Mouse (Mus musculus) embryonic facial prominence, embryonic 14.5 days (tissue): ENCODE measurements around the gene Rnaset2a. TPM values are rescaled to one million over a fixed set of nuclear protein-coding genes. Genes with fewer than 3 reads are reported as not detected.
A peak's percentile ranks its signal among the peaks of the same experiment; 100 is the strongest.
"Not testable (repeated sequence)": the region's sequence is repeated elsewhere in the genome, so short reads cannot be mapped to it uniquely, and the experiment has no call there.

ENCODE experiments used
- ATAC-seq: fragments of 200-750 bp; cut with Nextera tagmentation; 2 replicates; pipeline ENCODE4 v1.8.0; 2017; ENCODE audit warnings: low read depth, moderate number of reproducible peaks, moderate TSS enrichment
- DNase-seq: peaks from one replicate; pipeline ENCODE4 v3.0.0-alpha.2; 2015; ENCODE audit warnings: low spot score
- H3K27ac ChIP-seq: fragments of 300-500 bp; sonication (generic); replicated peaks from 2 replicates; pipeline ENCODE4 v1.5.1; 2014; ENCODE audit warnings: low read depth, mild to moderate bottlenecking, low read length, moderate library complexity
- H3K27me3 ChIP-seq: fragments of 300-500 bp; sonication (generic); replicated peaks from 2 replicates; pipeline ENCODE4 v1.6.1; 2014; ENCODE audit warnings: low read length; ENCODE audit not compliant: control insufficient read depth, insufficient read depth
- H3K36me3 ChIP-seq: fragments of 300-500 bp; sonication (generic); 2 replicates; pipeline ENCODE4 v1.6.1; 2014; ENCODE audit warnings: low read length, mixed read lengths; ENCODE audit not compliant: control insufficient read depth, insufficient read depth
- H3K4me1 ChIP-seq: fragments of 300-500 bp; sonication (generic); 2 replicates; pipeline ENCODE4 v1.6.1; 2014; ENCODE audit warnings: antibody characterized with exemption, low read length; ENCODE audit not compliant: control insufficient read depth, insufficient read depth
- H3K4me2 ChIP-seq: fragments of 300-500 bp; sonication (generic); 2 replicates; pipeline ENCODE4 v1.6.1; 2014; ENCODE audit warnings: low read depth, mild to moderate bottlenecking, low read length, moderate library complexity, mixed read lengths
- H3K4me3 ChIP-seq: fragments of 300-500 bp; sonication (generic); 2 replicates; pipeline ENCODE4 v1.5.1; 2014; ENCODE audit warnings: low read depth, mild to moderate bottlenecking, low read length
- H3K9ac ChIP-seq: fragments of 300-500 bp; sonication (generic); 2 replicates; pipeline ENCODE4 v1.6.1; 2014; ENCODE audit warnings: low read depth, mild to moderate bottlenecking, low read length, moderate library complexity, mixed read lengths
- H3K9me3 ChIP-seq: fragments of 300-500 bp; sonication (generic); 2 replicates; pipeline ENCODE4 v1.6.1; 2016; ENCODE audit warnings: low read length; ENCODE audit not compliant: control insufficient read depth
- WGBS: fragments of 180-500 bp; shearing (Covaris S2); extraction: QIAGEN DNeasy Blood & Tissue Kit; methylation state at CpG from one replicate; pipeline ENCODE4 v1.1.7; 2014; 5-methylcytosine and 5-hydroxymethylcytosine counted together
- polyA plus RNA-seq: library from polyadenylated mRNA; unstranded; fragments of >200 nt; fragmentation: Nextera tagmentation; extraction: Ambion mirVana; gene quantifications from 2 replicates; pipeline ENCODE4 v1.2.1, GENCODE M21; 2014

The Rnaset2a gene
- polyA plus RNA-seq: 28.4 and 33.9 TPM in 2 replicates

- H3K4me1 ChIP-seq, DNase-seq, H3K27ac ChIP-seq, H3K27me3 ChIP-seq, H3K36me3 ChIP-seq, H3K9me3 ChIP-seq: not testable (repeated sequence)
- WGBS: 1% methylated on average over 22 of the region's 67 CpGs
- H3K4me2 ChIP-seq: peak within 1 kb of the TSS; percentile 49
- peak within 1 kb of the TSS; percentile 65 for H3K9ac ChIP-seq
- peak within 1 kb of the TSS; percentile 52 for H3K4me3 ChIP-seq
- peak; percentile 98 for ATAC-seq
Measured at GRCm38 (mm10) chr17:8147439-8148316, at the start of gene Rnaset2a, which contains the start of gene Gm49673. Rnaset2a (minus strand) TSS chr17:8148097. Gm49673 (minus strand) TSS chr17:8147788.

GRCm38 (mm10) chr17:8197652-8198051, 49.8 kb upstream of the Rnaset2a start:
- no peaks in the 10 kb centered on the region for H3K4me1 ChIP-seq
- peak; percentile 5 for DNase-seq
- no peaks in the 10 kb centered on the region for H3K27me3 ChIP-seq
- H3K36me3 ChIP-seq: peaks cover 33% of the 10 kb centered on the region
- H3K9me3 ChIP-seq: no peaks in the 10 kb centered on the region
- no peak for ATAC-seq
- H3K4me3 ChIP-seq: no peak overlapping the region
- no peak overlapping the region for H3K4me2 ChIP-seq
- WGBS: 72% methylated on average over 3 of the region's 3 CpGs
- no peak overlapping the region for H3K9ac ChIP-seq
- no peak overlapping the region for H3K27ac ChIP-seq

GRCm38 (mm10) chr17:8195685-8196376, 47.9 kb upstream of the Rnaset2a start:
- H3K9ac ChIP-seq: no peak overlapping the region
- 85% methylated on average over 8 of the region's 8 CpGs for WGBS
- no peaks in the 10 kb centered on the region for H3K9me3 ChIP-seq
- DNase-seq (no peak), ATAC-seq (no peak)
- H3K36me3 ChIP-seq: peaks cover 45% of the 10 kb centered on the region
- H3K4me3 ChIP-seq: no peak overlapping the region
- H3K4me1 ChIP-seq: no peaks in the 10 kb centered on the region
- H3K4me2 ChIP-seq: no peak overlapping the region
- H3K27ac ChIP-seq: no peak overlapping the region
- no peaks in the 10 kb centered on the region for H3K27me3 ChIP-seq

- no peak overlapping the region for H3K4me2 ChIP-seq
- no peaks in the 10 kb centered on the region for H3K4me1 ChIP-seq
- no peak overlapping the region for H3K27ac ChIP-seq
- DNase-seq (no peak), ATAC-seq (no peak)
- H3K9me3 ChIP-seq: no peaks in the 10 kb centered on the region
- H3K9ac ChIP-seq: no peak overlapping the region
- no peaks in the 10 kb centered on the region for H3K27me3 ChIP-seq
- 86% methylated on average over 8 of the region's 8 CpGs for WGBS
- H3K36me3 ChIP-seq: peaks cover 64% of the 10 kb centered on the region
- H3K4me3 ChIP-seq: no peak overlapping the region
Measured at GRCm38 (mm10) chr17:8193678-8194077, 45.8 kb upstream of the Rnaset2a start.

- H3K4me1 ChIP-seq: no peaks in the 10 kb centered on the region
- H3K27ac ChIP-seq: no peak overlapping the region
- DNase-seq (no peak), ATAC-seq (no peak)
- no peak overlapping the region for H3K4me2 ChIP-seq
- H3K9me3 ChIP-seq: no peaks in the 10 kb centered on the region
- H3K36me3 ChIP-seq: peaks cover 83% of the 10 kb centered on the region
- H3K4me3 ChIP-seq: no peak overlapping the region
- 92% methylated on average over 7 of the region's 7 CpGs for WGBS
- no peaks in the 10 kb centered on the region for H3K27me3 ChIP-seq
- H3K9ac ChIP-seq: no peak overlapping the region
Measured at GRCm38 (mm10) chr17:8184217-8184616, 36.3 kb upstream of the Rnaset2a start.

- H3K9ac ChIP-seq: no peak overlapping the region
- H3K4me3 ChIP-seq: no peak overlapping the region
- H3K36me3 ChIP-seq: peaks cover 83% of the 10 kb centered on the region
- no peaks in the 10 kb centered on the region for H3K4me1 ChIP-seq
- H3K27me3 ChIP-seq: no peaks in the 10 kb centered on the region
- 86% methylated on average over 5 of the region's 5 CpGs for WGBS
- H3K4me2 ChIP-seq: no peak overlapping the region
- DNase-seq: no peak
- H3K9me3 ChIP-seq: no peaks in the 10 kb centered on the region
- ATAC-seq: no peak
- no peak overlapping the region for H3K27ac ChIP-seq
Measured at GRCm38 (mm10) chr17:8183815-8184214, 35.9 kb upstream of the Rnaset2a start.

- H3K4me3 ChIP-seq: no peak overlapping the region
- no peak for DNase-seq
- H3K9ac ChIP-seq: no peak overlapping the region
- H3K4me1 ChIP-seq: no peaks in the 10 kb centered on the region
- no peaks in the 10 kb centered on the region for H3K27me3 ChIP-seq
- 91% methylated on average over 5 of the region's 5 CpGs for WGBS
- H3K4me2 ChIP-seq: no peak overlapping the region
- no peak for ATAC-seq
- H3K36me3 ChIP-seq: peaks cover 84% of the 10 kb centered on the region
- H3K27ac ChIP-seq: no peak overlapping the region
- no peaks in the 10 kb centered on the region for H3K9me3 ChIP-seq
Measured at GRCm38 (mm10) chr17:8177090-8177489, 29.2 kb upstream of the Rnaset2a start.

- H3K36me3 ChIP-seq: peaks cover 69% of the 10 kb centered on the region
- H3K27ac ChIP-seq: no peak overlapping the region
- H3K4me3 ChIP-seq: no peak overlapping the region
- no peaks in the 10 kb centered on the region for H3K4me1 ChIP-seq
- no peak overlapping the region for H3K9ac ChIP-seq
- H3K4me2 ChIP-seq: no peak overlapping the region
- no peaks in the 10 kb centered on the region for H3K27me3 ChIP-seq
- DNase-seq (no peak), ATAC-seq (no peak)
- WGBS: 76% methylated on average over 4 of the region's 4 CpGs
- no peaks in the 10 kb centered on the region for H3K9me3 ChIP-seq
Measured at GRCm38 (mm10) chr17:8171081-8171480, 23.2 kb upstream of the Rnaset2a start.
